Mouse (Mus musculus) embryo, embryonic 11 days (tissue): ENCODE data around the gene Trpm8.

Experiments
- DNase-seq: peaks from one replicate; pipeline ENCODE4 v3.0.0-alpha.2; 2015

Trpm8 gene

GRCm38 (mm10) chr1:88277098-88277817, at the start of gene Trpm8, which contains the start of gene Hjurp:
TSS of gene Trpm8 (plus strand) at chr1:88277661.
TSS of gene Hjurp (minus strand) at chr1:88277633.
- DNase-seq: peak; percentile 100

DNA sequence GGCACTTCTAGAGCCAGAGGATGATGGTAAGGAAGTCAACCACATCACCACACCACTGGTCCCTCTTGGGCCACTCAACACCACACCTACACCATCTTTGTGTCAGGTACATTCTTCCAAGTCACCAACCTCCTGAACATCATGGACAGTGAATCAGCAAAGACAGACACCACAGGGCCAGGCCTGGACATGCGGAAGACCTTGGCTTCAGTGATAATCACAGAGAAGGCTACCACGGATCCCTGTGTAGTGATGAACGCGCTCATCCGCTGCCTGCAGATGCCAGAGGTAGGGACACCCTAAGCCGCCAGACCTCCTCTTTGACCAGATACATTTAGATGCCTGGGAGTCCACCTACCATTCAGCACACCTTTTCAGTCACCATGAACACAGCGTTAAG, 49.3 kb upstream of the Trpm8 start:
- no peak for DNase-seq

DNA sequence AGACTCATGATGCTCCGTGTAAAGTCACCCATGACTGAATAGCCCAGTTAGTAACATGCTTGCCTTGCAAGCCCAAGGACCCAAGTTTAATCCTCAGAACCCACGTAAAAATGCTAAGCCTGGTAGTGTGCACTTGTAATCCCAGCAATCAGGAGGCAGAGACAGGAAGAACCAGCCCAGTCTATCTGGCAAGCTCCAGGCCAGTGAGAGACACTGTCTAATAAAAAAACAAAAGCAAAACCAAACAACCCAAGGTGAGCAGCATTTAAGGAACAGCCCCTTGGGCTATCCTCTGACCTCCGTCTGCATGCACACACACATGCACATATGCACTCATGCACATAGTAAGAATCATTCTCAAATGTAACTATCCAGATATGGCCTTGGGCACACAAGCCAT, 47.9 kb upstream of the Trpm8 start:
- DNase-seq: no peak

DNA sequence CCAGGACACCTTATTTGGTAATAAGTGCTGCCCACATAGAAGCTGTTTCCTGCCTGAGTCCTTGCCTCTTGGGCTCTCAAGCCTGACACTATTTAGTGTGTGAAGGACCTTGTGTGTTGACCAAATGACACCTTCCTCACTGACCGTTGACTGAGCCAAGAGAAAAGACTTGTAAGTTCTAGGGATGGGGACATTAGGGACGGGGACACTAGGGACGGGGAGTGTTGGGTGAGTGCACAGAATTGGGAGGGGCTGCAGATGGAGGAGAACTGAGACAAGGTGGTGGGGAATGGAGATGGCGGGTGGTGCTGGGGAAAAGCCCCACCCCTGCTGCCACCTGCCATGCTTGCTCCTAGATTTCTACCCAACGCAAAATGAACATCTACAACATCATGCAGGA, 47.5 kb upstream of the Trpm8 start:
- no peak for DNase-seq

- DNase-seq: no peak
Measured at GRCm38 (mm10) chr1:88230421-88230820, 47.0 kb upstream of the Trpm8 start.

GRCm38 (mm10) chr1:88230981-88231802, 46.3 kb upstream of the Trpm8 start:
- DNase-seq: no peak

- DNase-seq: no peak
Measured at GRCm38 (mm10) chr1:88231803-88232499, 45.5 kb upstream of the Trpm8 start.

GRCm38 (mm10) chr1:88232664-88233380, 44.6 kb upstream of the Trpm8 start:
- DNase-seq: no peak

- no peak for DNase-seq
Measured at GRCm38 (mm10) chr1:88233421-88234247, 43.8 kb upstream of the Trpm8 start.

GRCm38 (mm10) chr1:88234248-88234610, 43.2 kb upstream of the Trpm8 start:
- no peak for DNase-seq

DNA sequence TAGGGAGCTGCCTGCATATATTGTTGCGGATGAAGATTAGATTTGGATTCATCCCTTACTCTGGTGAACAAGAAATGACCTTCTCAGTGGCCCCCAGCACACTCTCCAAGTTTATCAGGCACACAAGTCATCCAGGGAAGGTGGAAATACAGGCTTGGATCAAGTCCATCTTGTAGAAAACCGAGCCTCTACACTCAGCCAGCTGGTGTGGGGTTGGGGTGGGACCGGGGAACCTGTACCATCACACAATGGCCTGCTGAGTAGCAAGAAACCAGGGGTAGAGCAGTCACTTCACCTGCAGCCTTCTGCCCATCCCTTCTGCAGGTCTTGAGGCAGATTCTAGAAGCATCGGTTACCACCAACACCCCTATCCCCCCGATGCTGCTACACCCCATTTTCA, 42.8 kb upstream of the Trpm8 start:
- DNase-seq: no peak

DNA sequence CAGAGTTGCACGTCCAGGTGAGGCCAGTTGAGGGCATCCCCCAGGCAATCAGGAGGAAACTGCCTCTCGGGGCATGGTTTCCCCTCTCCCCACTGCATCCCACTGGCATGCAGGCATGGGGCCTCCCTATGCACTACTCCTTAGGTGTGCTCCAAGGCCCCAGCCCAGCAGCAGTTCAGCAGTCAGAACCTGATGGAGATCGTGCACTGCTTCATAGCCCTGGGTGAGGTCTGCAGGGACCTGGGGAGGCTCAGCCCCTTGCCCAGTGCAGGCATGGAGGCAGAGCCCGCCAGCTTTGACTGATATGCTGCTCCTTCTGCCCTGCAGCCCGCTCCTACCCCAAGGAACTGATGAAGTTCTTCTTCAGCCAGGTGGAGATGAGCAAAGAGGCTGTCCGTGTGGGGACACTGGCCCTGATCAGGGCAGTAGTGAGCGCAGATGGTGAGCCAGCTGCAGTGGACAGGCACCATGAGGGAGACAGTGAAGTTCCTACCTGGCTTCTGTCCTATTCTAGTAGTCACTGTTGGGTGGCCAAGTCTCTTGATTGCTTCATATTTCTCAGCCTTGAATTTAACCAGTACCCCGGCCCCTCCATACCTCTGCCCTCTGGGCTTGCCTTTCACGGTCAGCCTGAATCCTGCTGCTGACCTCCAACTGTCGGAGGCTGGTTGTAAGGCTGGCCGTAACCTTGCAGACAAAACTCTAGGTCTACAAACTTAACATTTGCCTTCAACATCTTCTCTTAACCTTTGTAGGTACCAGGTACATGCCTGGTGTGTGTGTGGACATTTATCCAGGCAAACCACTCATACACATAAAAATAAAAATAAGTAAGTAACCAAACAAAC, 42.2 kb upstream of the Trpm8 start:
- DNase-seq: no peak

DNA sequence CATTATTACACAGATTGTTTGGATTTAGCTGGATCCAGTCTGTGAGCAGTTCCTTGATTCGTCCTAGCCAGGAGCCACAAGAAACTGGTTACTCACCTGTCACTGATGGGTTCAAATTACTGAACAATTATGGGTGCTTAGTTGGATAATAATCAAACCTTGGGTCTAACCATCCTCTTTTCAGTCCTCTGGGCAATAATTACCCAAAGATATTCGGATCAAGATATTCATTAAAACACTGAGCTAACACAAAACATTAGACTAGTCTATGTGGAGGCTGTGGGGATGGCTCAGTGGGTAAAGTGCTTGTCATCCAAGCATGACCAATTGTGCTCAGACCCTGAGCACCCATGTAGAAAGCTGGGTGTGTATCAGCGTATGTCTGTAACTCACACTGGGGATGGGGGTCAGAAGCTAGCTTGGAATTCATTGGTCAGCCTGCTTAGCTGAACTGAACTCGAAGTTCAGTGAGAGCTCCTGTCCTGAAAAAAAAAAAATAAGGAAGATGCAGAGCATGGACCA, 41.5 kb upstream of the Trpm8 start:
- no peak for DNase-seq

DNA sequence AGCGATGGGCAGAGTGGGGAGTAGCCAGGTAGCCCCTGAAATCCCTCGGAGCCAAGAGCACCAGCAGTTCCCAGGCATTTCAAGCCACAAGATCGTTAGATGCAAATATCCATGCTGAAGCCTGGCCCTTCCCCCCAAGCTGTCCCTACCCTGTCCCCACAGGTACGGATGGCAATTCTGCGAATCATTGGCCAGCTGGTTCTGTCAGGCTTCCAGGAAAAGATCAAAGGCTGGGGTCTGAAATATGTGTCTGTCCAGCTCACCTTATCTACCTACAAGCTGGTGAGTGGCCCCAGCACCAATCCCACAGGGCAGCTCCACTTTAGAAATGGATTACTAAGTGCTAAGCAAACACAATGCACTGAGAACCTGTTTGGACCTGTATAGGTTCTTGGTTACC, 40.1 kb upstream of the Trpm8 start:
- DNase-seq: no peak

- DNase-seq: no peak
Measured at GRCm38 (mm10) chr1:88238771-88239170, 38.7 kb upstream of the Trpm8 start.

GRCm38 (mm10) chr1:88240072-88240471, 37.4 kb upstream of the Trpm8 start:
- DNase-seq: no peak

GRCm38 (mm10) chr1:88240579-88240978, 36.9 kb upstream of the Trpm8 start:
- no peak for DNase-seq

- DNase-seq: no peak
Measured at GRCm38 (mm10) chr1:88243861-88244260, 33.6 kb upstream of the Trpm8 start.

- no peak for DNase-seq
Measured at GRCm38 (mm10) chr1:88245881-88246280, 31.6 kb upstream of the Trpm8 start.

DNA sequence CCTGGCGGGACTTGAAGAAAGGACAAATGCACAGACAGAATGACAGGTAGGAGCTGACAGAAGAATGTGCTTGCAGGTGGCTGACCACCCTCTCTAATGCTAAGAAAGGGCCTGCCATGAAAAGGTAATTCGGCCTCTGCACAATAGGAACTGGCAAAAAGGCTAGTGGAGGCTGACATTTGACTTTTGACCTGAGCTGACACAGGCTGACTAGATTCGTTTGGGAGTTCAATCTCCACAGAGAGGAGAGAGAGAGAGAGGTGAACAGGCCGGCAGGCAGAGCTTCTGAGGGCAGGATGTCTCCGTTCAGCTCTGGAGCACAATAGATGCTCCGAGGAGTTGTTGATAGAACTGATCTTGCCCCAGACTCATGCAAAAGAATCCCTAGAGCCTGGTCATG, 31.1 kb upstream of the Trpm8 start:
- DNase-seq: no peak

GRCm38 (mm10) chr1:88247660-88248059, 29.8 kb upstream of the Trpm8 start:
- no peak for DNase-seq
